Mouse (Mus musculus) ovary, postnatal 36 days (tissue): ENCODE measurements around the gene Phf12.
"Not testable (repeated sequence)": the region's sequence is repeated elsewhere in the genome, so short reads cannot be mapped to it uniquely, and the experiment has no call there.

Experiments
- DNase-seq: peaks from one replicate; pipeline ENCODE4 v3.0.0; 2022; ENCODE audit warnings: low spot score, mixed read lengths

The Phf12 gene

GRCm38 (mm10) chr11:78031947-78032808 is 49.6 kb downstream of the Phf12 start, which contains the start of gene Dhrs13:
Gene Dhrs13 (plus strand): TSS chr11:78032280.
- DNase-seq = peak; percentile 94

- no peak for DNase-seq
These were observed 50.2 kb downstream of the Phf12 start for GRCm38 (mm10) chr11:78032809-78033195.

GRCm38 (mm10) chr11:78033931-78034617 is 51.5 kb downstream of the Phf12 start:
- no peak for DNase-seq

GRCm38 (mm10) chr11:78036791-78037190 is 54.2 kb downstream of the Phf12 start:
- DNase-seq = no peak

- DNase-seq = peak; percentile 73
These were observed 55.5 kb downstream of the Phf12 start, which contains the start of gene Flot2 for GRCm38 (mm10) chr11:78037831-78038752. Gene Flot2 (plus strand): TSS chr11:78037931.

GRCm38 (mm10) chr11:78040878-78041277 is 58.3 kb downstream of the Phf12 start:
- DNase-seq = no peak

GRCm38 (mm10) chr11:78042290-78042870 is 59.8 kb downstream of the Phf12 start:
- not testable (repeated sequence) for DNase-seq

GRCm38 (mm10) chr11:78044758-78045251 is 62.3 kb downstream of the Phf12 start:
- DNase-seq = peak; percentile 80

GRCm38 (mm10) chr11:78048637-78049036 is 66.1 kb downstream of the Phf12 start:
- DNase-seq = not testable (repeated sequence)

GRCm38 (mm10) chr11:78053078-78053477 is 70.5 kb downstream of the Phf12 start:
- DNase-seq = no peak

GRCm38 (mm10) chr11:78056946-78057345 is 74.4 kb downstream of the Phf12 start:
- DNase-seq = no peak

- peak; percentile 79 for DNase-seq
These were observed 77.5 kb downstream of the Phf12 start for GRCm38 (mm10) chr11:78059833-78060757.

GRCm38 (mm10) chr11:78062563-78062962 is 80.0 kb downstream of the Phf12 start:
- DNase-seq = no peak

GRCm38 (mm10) chr11:78065906-78066305 is 83.4 kb downstream of the Phf12 start:
- DNase-seq = no peak

- DNase-seq = no peak
These were observed 84.1 kb downstream of the Phf12 start for GRCm38 (mm10) chr11:78066641-78067040.

GRCm38 (mm10) chr11:78067566-78067965 is 85.0 kb downstream of the Phf12 start:
- DNase-seq = no peak

GRCm38 (mm10) chr11:78069130-78069529 is 86.6 kb downstream of the Phf12 start:
- DNase-seq = no peak

GRCm38 (mm10) chr11:78069646-78070045 is 87.1 kb downstream of the Phf12 start:
- DNase-seq = no peak

- DNase-seq = no peak
These were observed 89.4 kb downstream of the Phf12 start for GRCm38 (mm10) chr11:78071938-78072337.

- DNase-seq = no peak
These were observed 90.0 kb downstream of the Phf12 start for GRCm38 (mm10) chr11:78072425-78073130.
